Mouse (Mus musculus) ES-Bruce4 (cell line): ENCODE measurements at regions not wholly inside any gene's neighbourhood (a gene's known extent, or its start where the extent isn't known, plus 50 kb on each side); places are given as distances from the start of the nearest gene placed in this dataset.

Experiments used
- CTCF ChIP-seq: IDR thresholded peaks from one replicate; pipeline ENCODE4 v1.8.1; 2011; ENCODE audit warnings: low read depth, low read length
- POLR2A ChIP-seq: IDR thresholded peaks from one replicate; pipeline ENCODE4 v1.8.1; 2011; ENCODE audit warnings: low read length; ENCODE audit not compliant: insufficient read depth

GRCm38 (mm10) chr10:21469961-21470360 is 92.9 kb downstream of the Aldh8a1 start:
- TF ChIP-seq CTCF (no peak), POLR2A (no peak)
